Mouse (Mus musculus): ENCODE data around the gene Tfcp2l1. TPM values are rescaled to one million over a fixed set of nuclear protein-coding genes. Genes with fewer than 3 reads are reported as not detected.

Gene Tfcp2l1
- total RNA-seq, 2 experiments from 2014 or later, result 2.1 to 5.0 TPM

GRCm38 (mm10) chr1:118649933-118650770, 22.4 kb downstream of the Tfcp2l1 start:
- intact Hi-C loops (cut with DNase I), result no loop called here
- DNase-seq, result no peak

GRCm38 (mm10) chr1:118650771-118651080, 23.0 kb downstream of the Tfcp2l1 start:
- intact Hi-C loops (cut with DNase I), result no loop called here
- no peak for DNase-seq

GRCm38 (mm10) chr1:118658716-118659115, 31.0 kb downstream of the Tfcp2l1 start:
- intact Hi-C loops (cut with DNase I), result no loop called here
- DNase-seq, result no peak

- no peak for DNase-seq
- intact Hi-C loops (cut with DNase I), result no loop called here
These were observed 33.2 kb downstream of the Tfcp2l1 start for GRCm38 (mm10) chr1:118660880-118661465.

GRCm38 (mm10) chr1:118663062-118663461, 35.3 kb downstream of the Tfcp2l1 start:
- DNase-seq, result no peak
- intact Hi-C loops (cut with DNase I), result no loop called here

- DNase-seq, result no peak
- intact Hi-C loops (cut with DNase I), result no loop called here
These were observed 39.8 kb downstream of the Tfcp2l1 start for GRCm38 (mm10) chr1:118667536-118667935.

GRCm38 (mm10) chr1:118672196-118672595, 44.5 kb downstream of the Tfcp2l1 start:
- DNase-seq, result no peak
- intact Hi-C loops (cut with DNase I), result no loop called here

GRCm38 (mm10) chr1:118674176-118674575, 46.4 kb downstream of the Tfcp2l1 start:
- DNase-seq, result no peak
- intact Hi-C loops (cut with DNase I), result no loop called here

GRCm38 (mm10) chr1:118681980-118682379, 54.2 kb downstream of the Tfcp2l1 start:
- intact Hi-C loops (cut with DNase I), result no loop called here

GRCm38 (mm10) chr1:118683686-118684085, 55.9 kb downstream of the Tfcp2l1 start:
- DNase-seq, result no peak
- intact Hi-C loops (cut with DNase I), result no loop called here

More at GRCm38 (mm10) chr1:118681980-118682379, 54.2 kb downstream of the Tfcp2l1 start:
- DNase-seq, result no peak

- intact Hi-C loops (cut with DNase I), result no loop called here
- DNase-seq, result no peak
These were observed 60.0 kb downstream of the Tfcp2l1 start for GRCm38 (mm10) chr1:118687726-118688125.

GRCm38 (mm10) chr1:118689830-118690229, 62.1 kb downstream of the Tfcp2l1 start:
- no peak for DNase-seq
- intact Hi-C loops (cut with DNase I), result no loop called here

- DNase-seq, result no peak
- intact Hi-C loops (cut with DNase I), result no loop called here
These were observed 66.7 kb downstream of the Tfcp2l1 start for GRCm38 (mm10) chr1:118694436-118694835.

GRCm38 (mm10) chr1:118697906-118698305, 70.2 kb downstream of the Tfcp2l1 start:
- no peak for DNase-seq
- intact Hi-C loops (cut with DNase I), result no loop called here

- no peak for DNase-seq
- intact Hi-C loops (cut with DNase I), result no loop called here
These were observed 71.6 kb downstream of the Tfcp2l1 start for GRCm38 (mm10) chr1:118699118-118699890.

- intact Hi-C loops (cut with DNase I), result no loop called here
- DNase-seq, result no peak
These were observed 72.2 kb downstream of the Tfcp2l1 start for GRCm38 (mm10) chr1:118699961-118700360.

- intact Hi-C loops (cut with DNase I), result no loop called here
- no peak for DNase-seq
These were observed 83.9 kb downstream of the Tfcp2l1 start for GRCm38 (mm10) chr1:118711606-118712005.

GRCm38 (mm10) chr1:118716225-118716624, 88.5 kb downstream of the Tfcp2l1 start:
- intact Hi-C loops (cut with DNase I), result no loop called here
- no peak for DNase-seq

- intact Hi-C loops (cut with DNase I), result no loop called here
- no peak for DNase-seq
These were observed 90.3 kb downstream of the Tfcp2l1 start for GRCm38 (mm10) chr1:118718055-118718454.

GRCm38 (mm10) chr1:118719699-118720098, 92.0 kb downstream of the Tfcp2l1 start:
- DNase-seq, result no peak
- intact Hi-C loops (cut with DNase I), result no loop called here

GRCm38 (mm10) chr1:118720474-118721095, 92.8 kb downstream of the Tfcp2l1 start:
- intact Hi-C loops (cut with DNase I), result no loop called here
- DNase-seq, result no peak
